Mouse (Mus musculus) MEL (cell line): ENCODE data around the gene Klrd1.
A peak's percentile ranks its signal among the peaks of the same experiment; 100 is the strongest.

Experiments used
- CTCF ChIP-seq, 3 experiments: IDR thresholded peaks in 2 of 3; conservative IDR thresholded peaks in 1 of 3; 2 replicates each; pipeline ENCODE4 v1.5.1; 2011 to 2012; ENCODE audit warnings: low read length in 3 of 3, low read depth in 2 of 3, mild to moderate bottlenecking in 2 of 3, improper control_type of control experiment in 1 of 3, inconsistent platforms in 1 of 3, mixed read lengths in 1 of 3, moderate library complexity in 1 of 3; ENCODE audit not compliant: control insufficient read depth in 1 of 3, insufficient read depth in 1 of 3, poor library complexity in 1 of 3, severe bottlenecking in 1 of 3
- MAFK ChIP-seq: IDR thresholded peaks from 2 replicates; pipeline ENCODE4 v1.6.1; 2011; ENCODE audit warnings: low read depth, mild to moderate bottlenecking, low read length, improper control_type of control experiment, borderline replicate concordance
- NRF1 ChIP-seq: IDR thresholded peaks from 2 replicates; pipeline ENCODE4 v1.6.1; 2014; ENCODE audit warnings: low read depth, mild to moderate bottlenecking, inconsistent platforms, low read length, improper control_type of control experiment, moderate library complexity; ENCODE audit not compliant: poor library complexity, insufficient read depth, severe bottlenecking
- POLR2A ChIP-seq, 2 experiments: IDR thresholded peaks; 2 replicates each; pipeline ENCODE4 v1.6.1; 2011 to 2012; ENCODE audit warnings: low read length in 2 of 2, mild to moderate bottlenecking in 2 of 2, control low read depth in 1 of 2, improper control_type of control experiment in 1 of 2, low read depth in 1 of 2, moderate library complexity in 1 of 2; ENCODE audit not compliant: control insufficient read depth in 1 of 2, insufficient read depth in 1 of 2, poor library complexity in 1 of 2
- POLR2AphosphoS2 ChIP-seq: IDR thresholded peaks from 2 replicates; pipeline ENCODE4 v1.6.1; 2011; ENCODE audit warnings: low read length, improper control_type of control experiment
- POLR2AphosphoS5 ChIP-seq: IDR thresholded peaks from 2 replicates; pipeline ENCODE4 v1.6.1; 2012; ENCODE audit warnings: low read depth, borderline replicate concordance, mild to moderate bottlenecking, inconsistent platforms, low read length, moderate library complexity, mixed read lengths
- UBTF ChIP-seq: IDR thresholded peaks from 2 replicates; pipeline ENCODE4 v1.6.1; 2012; ENCODE audit warnings: low read depth, mild to moderate bottlenecking, inconsistent platforms, low read length, improper control_type of control experiment, moderate library complexity, borderline replicate concordance; ENCODE audit not compliant: insufficient read depth
- ZMIZ1 ChIP-seq: IDR thresholded peaks from 2 replicates; pipeline ENCODE4 v1.6.1; 2012; ENCODE audit warnings: low read depth, mild to moderate bottlenecking, inconsistent platforms, low read length, improper control_type of control experiment, moderate library complexity
- ZNF384 ChIP-seq: IDR thresholded peaks from 2 replicates; pipeline ENCODE4 v1.6.1; 2012; ENCODE audit warnings: low read depth, mild to moderate bottlenecking, inconsistent platforms, low read length, improper control_type of control experiment

- TF ChIP-seq CTCF (IDR thresholded peaks at IDR 0.05 in 2 of 3, conservative IDR thresholded peaks at IDR 0.05 in 1 of 3; ENCODE audit: control insufficient read depth in 1 of 3, insufficient read depth in 1 of 3, low read depth in 2 of 3, low read length in 3 of 3, poor library complexity in 1 of 3, severe bottlenecking in 1 of 3) (peak; percentile 87 to 95 (median 87)), ZMIZ1 (no peak), UBTF (no peak), POLR2A (IDR thresholded peaks at IDR 0.05; ENCODE audit: control insufficient read depth in 1 of 2, insufficient read depth in 1 of 2, low read depth in 1 of 2, low read length in 2 of 2, poor library complexity in 1 of 2) (no peak), POLR2AphosphoS5 (no peak), ZNF384 (no peak), NRF1 (no peak), POLR2AphosphoS2 (no peak), MAFK (no peak)
Measured at GRCm38 (mm10) chr6:129558946-129559640, 32.5 kb upstream of the Klrd1 start.
